Mouse (Mus musculus): ENCODE results near the gene Cd1d1. TPM values are rescaled to one million over a fixed set of nuclear protein-coding genes. Genes with fewer than 3 reads are reported as not detected.

Gene Cd1d1
- total RNA-seq, 4 experiments from 2014 or later = 1.8 to 6.4 (median 3.9) TPM

- DNase-seq (ENCODE audit: low spot score in 2 of 2) = no peak
These were observed 36.4 kb downstream of the Cd1d1 start for GRCm38 (mm10) chr3:86962665-86963435.

DNA sequence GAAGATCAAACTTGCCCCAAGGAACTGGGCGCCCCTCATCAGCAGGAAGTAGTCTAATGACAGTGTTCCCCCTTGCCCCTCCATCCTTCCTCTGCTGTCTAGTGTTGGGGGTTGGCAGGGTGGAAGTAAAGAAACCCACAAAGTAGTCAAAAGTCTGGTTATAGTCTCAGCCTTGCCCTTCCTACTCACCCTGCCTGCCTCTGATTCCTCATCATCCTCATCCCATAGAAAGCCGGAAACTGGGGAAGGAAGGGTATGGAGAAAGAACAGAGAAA, 37.9 kb downstream of the Cd1d1 start:
- DNase-seq (ENCODE audit: low spot score in 2 of 2) = no peak

GRCm38 (mm10) chr3:86960656-86961394, 38.4 kb downstream of the Cd1d1 start:
- no peak for DNase-seq (ENCODE audit: low spot score in 2 of 2)

GRCm38 (mm10) chr3:86959088-86959487, 40.2 kb downstream of the Cd1d1 start:
- DNase-seq (ENCODE audit: low spot score in 2 of 2) = no peak

- DNase-seq (ENCODE audit: low spot score in 2 of 2) = no peak
These were observed 43.9 kb downstream of the Cd1d1 start for GRCm38 (mm10) chr3:86955376-86955775.

- DNase-seq (ENCODE audit: low spot score in 2 of 2) = no peak
These were observed 44.7 kb downstream of the Cd1d1 start for GRCm38 (mm10) chr3:86954521-86954920.

DNA sequence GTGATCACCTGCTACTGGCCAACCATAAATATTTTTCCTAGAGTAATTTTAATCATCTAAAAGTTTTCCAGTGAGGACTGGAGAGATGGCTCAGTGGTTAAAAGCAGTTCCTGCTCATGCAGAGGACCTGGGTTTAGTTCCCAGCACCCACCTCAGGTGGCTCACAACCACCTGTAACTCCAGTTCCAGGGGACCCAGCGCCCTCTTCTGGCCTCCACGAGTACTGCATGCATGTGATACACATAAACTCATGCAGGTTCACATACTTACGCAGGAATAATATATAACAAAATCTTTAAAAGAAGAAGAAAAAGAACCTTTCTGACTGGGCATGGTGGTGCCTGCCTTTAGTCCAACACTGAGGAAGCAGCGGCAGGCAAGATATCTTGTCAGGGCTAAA, 45.4 kb downstream of the Cd1d1 start:
- DNase-seq (ENCODE audit: low spot score in 2 of 2) = no peak

DNA sequence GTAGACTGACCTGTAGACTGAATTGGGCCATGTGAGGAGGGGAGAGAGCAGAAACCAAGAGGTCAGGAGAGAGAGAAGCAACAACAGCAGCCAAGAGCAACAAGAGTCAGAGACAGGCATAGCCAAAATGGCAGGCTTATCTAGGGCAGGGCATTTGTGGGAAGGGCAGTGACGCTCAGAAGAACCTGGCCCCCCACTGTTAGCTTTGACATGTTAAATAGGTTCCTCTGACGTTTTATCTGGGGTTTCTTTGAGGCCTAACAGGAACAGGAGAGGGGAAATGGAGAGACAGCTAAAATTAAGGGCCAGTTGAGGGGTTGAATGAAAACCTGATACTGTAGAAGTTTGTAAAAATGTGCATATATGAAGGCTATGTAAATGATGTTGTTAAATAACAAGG, 48.6 kb downstream of the Cd1d1 start:
- DNase-seq (ENCODE audit: low spot score in 2 of 2) = no peak

Other genes with a start within 250 kb of the Cd1d1 start
- gene Dclk2, start 78.6 kb downstream of the Cd1d1 start, total RNA-seq (2022) = under 1 TPM; 0.27 to 0.58 (median 0.41) TPM
- 1 to 10 TPM; 1.9 to 4.3 (median 3.0) TPM for gene Kirrel, start 175.3 kb upstream of the Cd1d1 start, total RNA-seq (2022)